Mouse (Mus musculus) heart, postnatal 0 days (tissue): ENCODE results near the gene Megf11. TPM values are rescaled to one million over a fixed set of nuclear protein-coding genes. Genes with fewer than 3 reads are reported as not detected.

Experiments
- ATAC-seq: fragments of 200-750 bp; cut with Nextera tagmentation; 2 replicates; pipeline ENCODE4 v1.8.0; 2017; ENCODE audit warnings: low read depth, moderate number of reproducible peaks, moderate library complexity; ENCODE audit not compliant: insufficient read depth
- DNase-seq: peaks from one replicate; pipeline ENCODE4 v3.0.0-alpha.2; 2016; ENCODE audit warnings: low spot score
- H3K27ac ChIP-seq: fragments of 300-500 bp; sonication (generic); 2 replicates; pipeline ENCODE4 v1.5.1; 2014; ENCODE audit warnings: low read depth, mild to moderate bottlenecking
- H3K27me3 ChIP-seq: fragments of 300-500 bp; sonication (generic); 2 replicates; pipeline ENCODE4 v1.6.1; 2014; ENCODE audit warnings: low read length, mixed read lengths; ENCODE audit not compliant: control insufficient read depth, insufficient read depth
- H3K36me3 ChIP-seq: fragments of 300-500 bp; sonication (generic); replicated peaks from 2 replicates; pipeline ENCODE4 v1.6.1; 2014; ENCODE audit warnings: low read length, mixed read lengths; ENCODE audit not compliant: control insufficient read depth, insufficient read depth
- H3K4me1 ChIP-seq: fragments of 300-500 bp; sonication (generic); 2 replicates; pipeline ENCODE4 v1.6.1; 2014; ENCODE audit warnings: antibody characterized with exemption; ENCODE audit not compliant: control insufficient read depth, insufficient read depth
- H3K4me2 ChIP-seq: fragments of 300-500 bp; sonication (generic); 2 replicates; pipeline ENCODE4 v1.6.1; 2014; ENCODE audit warnings: low read depth, mild to moderate bottlenecking, low read length, moderate library complexity
- H3K4me3 ChIP-seq: fragments of 300-500 bp; sonication (generic); 2 replicates; pipeline ENCODE4 v1.5.1; 2014; ENCODE audit warnings: low read depth, low read length
- H3K9ac ChIP-seq: fragments of 300-500 bp; sonication (generic); replicated peaks from 2 replicates; pipeline ENCODE4 v1.6.1; 2014; ENCODE audit warnings: low read depth, low read length, mixed read lengths
- H3K9me3 ChIP-seq: fragments of 300-500 bp; sonication (generic); replicated peaks from 2 replicates; pipeline ENCODE4 v1.6.1; 2016; ENCODE audit warnings: low read length; ENCODE audit not compliant: control insufficient read depth
- CTCF ChIP-seq: IDR thresholded peaks from 2 replicates; pipeline ENCODE4 v1.5.1; 2016; ENCODE audit warnings: antibody characterized with exemption, control low read depth, low read depth
- EP300 ChIP-seq: IDR thresholded peaks from 2 replicates; pipeline ENCODE4 v1.6.1; 2016; ENCODE audit warnings: antibody characterized with exemption, low read depth
- WGBS: fragments of 180-500 bp; shearing (Covaris S2); extraction: QIAGEN DNeasy Blood & Tissue Kit; methylation state at CpG from one replicate; pipeline ENCODE4 v1.1.7; 2014; 5-methylcytosine and 5-hydroxymethylcytosine counted together
- polyA plus RNA-seq: library from polyadenylated mRNA; unstranded; fragments of >200 nt; fragmentation: Nextera tagmentation; extraction: Ambion mirVana; gene quantifications from 2 replicates; pipeline ENCODE4 v1.2.1, GENCODE M21; 2015
- total RNA-seq: library from RNA; depleted of rRNA; stranded (reverse); fragments of >200 nt; gene quantifications from 2 replicates; pipeline ENCODE4 v1.2.3, GENCODE M21; 2014; ENCODE audit warnings: low replicate concordance; rRNA removed

The Megf11 gene
- total RNA-seq (0.15 and 0.23 TPM in 2 replicates), polyA plus RNA-seq (0.18 and 0.19 TPM in 2 replicates)

DNA sequence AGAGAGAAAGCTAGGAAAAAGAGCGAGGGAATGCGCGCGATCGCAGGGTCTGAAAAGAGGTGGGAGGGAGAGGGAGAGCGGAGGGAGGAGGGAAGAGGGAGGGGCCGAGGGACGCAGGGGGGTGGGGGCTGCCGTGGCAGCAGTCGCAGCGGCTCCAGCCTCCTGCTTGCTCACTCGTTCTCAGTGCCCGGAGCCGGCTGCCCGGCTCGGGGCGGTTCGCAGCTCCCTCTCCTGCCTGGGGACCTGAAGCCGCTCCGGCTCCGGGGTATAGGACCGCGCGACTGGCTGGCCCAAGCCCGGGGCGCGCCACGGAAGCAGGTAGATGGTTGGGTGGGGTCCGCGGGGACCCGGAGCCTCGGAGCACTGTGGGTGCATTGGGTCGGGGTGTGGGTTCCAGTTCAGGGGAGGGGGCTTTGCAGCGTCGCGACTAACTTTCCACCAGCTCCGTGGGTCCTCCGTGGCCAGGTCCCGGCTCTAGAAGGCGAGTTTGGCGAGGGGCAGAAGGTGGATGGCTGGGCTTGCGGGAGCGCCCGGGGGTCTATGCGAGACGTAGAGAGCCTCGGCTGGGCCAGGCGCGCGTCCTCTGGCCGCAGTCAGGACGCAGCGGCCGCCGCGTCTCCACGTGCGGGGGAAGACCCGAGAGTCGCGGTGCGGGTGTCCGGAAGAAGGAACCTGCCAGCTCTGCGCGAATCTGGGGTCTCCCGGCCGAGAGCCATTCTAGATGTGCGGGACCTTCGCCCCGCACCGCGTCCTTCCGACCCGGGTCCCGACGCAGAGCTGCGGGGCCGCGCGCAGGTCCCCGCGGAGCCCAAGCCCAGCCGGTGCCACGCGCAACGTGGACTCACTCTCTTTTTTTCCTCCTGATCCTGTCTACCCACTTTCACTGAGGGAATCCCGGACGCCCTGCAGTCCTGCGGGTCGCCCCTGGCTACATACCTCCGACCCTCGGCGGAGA is at the start of gene Megf11:
TSS of gene Megf11 (plus strand) at position 116 of the 955 bp plus-strand sequence.
- Histone ChIP-seq H3K4me1 (peaks cover 7% of the 10 kb centered on the region; the same call in 1 of the 2 replicates), H3K27ac (no peak within 1 kb of the TSS), H3K9ac (peak within 1 kb of the TSS; percentile 6; the same call in 1 of the 2 replicates), H3K36me3 (no peaks in the 10 kb centered on the region), H3K4me2 (peak within 1 kb of the TSS; percentile 97), H3K27me3 (peaks cover 58% of the 10 kb centered on the region), H3K4me3 (peak within 1 kb of the TSS; percentile 60), H3K9me3 (no peaks in the 10 kb centered on the region)
- TF ChIP-seq EP300 (no peak), CTCF (no peak)
- DNase-seq (no peak), ATAC-seq (0 out of 2 replicates have a peak, but pooled peaks have one; percentile 41)
- under 1% methylated on average over 88 of the region's 93 CpGs for WGBS

DNA sequence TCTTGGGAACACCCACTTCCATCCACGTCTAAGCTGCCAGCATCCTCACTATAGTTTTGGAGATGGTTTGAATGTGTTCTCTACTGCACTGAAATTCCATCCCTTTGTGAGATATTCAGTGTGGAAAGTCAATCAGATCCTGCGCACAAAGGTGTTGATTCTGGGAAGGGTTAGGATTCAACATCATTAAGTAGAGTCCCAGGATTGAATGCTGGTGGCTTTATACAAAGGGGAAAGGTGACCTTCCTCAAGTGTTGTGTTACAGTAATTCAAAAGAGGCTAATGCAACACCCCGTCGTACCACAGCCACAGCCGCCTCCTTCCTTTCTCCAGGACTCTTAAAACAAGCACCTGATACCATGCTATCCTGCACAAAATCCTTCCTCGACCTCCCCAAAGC is 49.6 kb upstream of the Megf11 start:
- Histone ChIP-seq H3K4me1 (peaks cover 10% of the 10 kb centered on the region; the same call in 1 of the 2 replicates), H3K27me3 (no peaks in the 10 kb centered on the region), H3K36me3 (peaks cover 22% of the 10 kb centered on the region), H3K9me3 (no peaks in the 10 kb centered on the region), H3K27ac (no peak overlapping the region), H3K9ac (no peak overlapping the region), H3K4me2 (no peak overlapping the region), H3K4me3 (no peak overlapping the region)
- DNase-seq = no peak
- WGBS = 86% methylated on average over 6 of the region's 6 CpGs
- ATAC-seq = no peak
- TF ChIP-seq CTCF (no peak), EP300 (no peak)

DNA sequence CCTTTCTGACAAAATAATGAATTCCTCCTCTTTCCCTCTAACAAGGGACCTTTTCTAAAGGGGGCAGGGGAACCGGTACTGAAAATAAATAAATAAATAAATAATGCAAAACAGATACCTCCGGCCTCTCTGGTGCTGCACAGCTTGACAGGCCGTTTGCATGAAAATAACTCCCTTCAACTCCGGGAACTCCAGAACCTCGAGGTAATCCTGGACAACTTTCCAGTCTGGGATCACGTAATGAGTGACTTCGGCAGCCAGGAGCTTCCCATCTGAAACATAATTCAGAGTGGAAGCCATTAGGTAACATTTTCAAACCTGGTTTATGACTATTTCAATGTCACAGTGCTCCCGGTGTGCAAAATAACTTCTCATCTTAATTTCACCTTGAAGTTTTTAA is 46.1 kb upstream of the Megf11 start:
- ATAC-seq (no peak), DNase-seq (no peak)
- WGBS = 40% methylated on average over 8 of the region's 8 CpGs
- peak overlapping the region; percentile 99 for H3K27ac ChIP-seq
- peak overlapping the region; percentile 86 for H3K4me2 ChIP-seq
- H3K9me3 ChIP-seq = no peaks in the 10 kb centered on the region
- H3K36me3 ChIP-seq = peaks cover 22% of the 10 kb centered on the region
- TF ChIP-seq CTCF = no peak
- TF ChIP-seq EP300 = no peak
- peak overlapping the region; percentile 65 for H3K4me3 ChIP-seq
- no peaks in the 10 kb centered on the region for H3K27me3 ChIP-seq
- peaks cover 10% of the 10 kb centered on the region; the same call in 1 of the 2 replicates for H3K4me1 ChIP-seq
- H3K9ac ChIP-seq = no peak overlapping the region

DNA sequence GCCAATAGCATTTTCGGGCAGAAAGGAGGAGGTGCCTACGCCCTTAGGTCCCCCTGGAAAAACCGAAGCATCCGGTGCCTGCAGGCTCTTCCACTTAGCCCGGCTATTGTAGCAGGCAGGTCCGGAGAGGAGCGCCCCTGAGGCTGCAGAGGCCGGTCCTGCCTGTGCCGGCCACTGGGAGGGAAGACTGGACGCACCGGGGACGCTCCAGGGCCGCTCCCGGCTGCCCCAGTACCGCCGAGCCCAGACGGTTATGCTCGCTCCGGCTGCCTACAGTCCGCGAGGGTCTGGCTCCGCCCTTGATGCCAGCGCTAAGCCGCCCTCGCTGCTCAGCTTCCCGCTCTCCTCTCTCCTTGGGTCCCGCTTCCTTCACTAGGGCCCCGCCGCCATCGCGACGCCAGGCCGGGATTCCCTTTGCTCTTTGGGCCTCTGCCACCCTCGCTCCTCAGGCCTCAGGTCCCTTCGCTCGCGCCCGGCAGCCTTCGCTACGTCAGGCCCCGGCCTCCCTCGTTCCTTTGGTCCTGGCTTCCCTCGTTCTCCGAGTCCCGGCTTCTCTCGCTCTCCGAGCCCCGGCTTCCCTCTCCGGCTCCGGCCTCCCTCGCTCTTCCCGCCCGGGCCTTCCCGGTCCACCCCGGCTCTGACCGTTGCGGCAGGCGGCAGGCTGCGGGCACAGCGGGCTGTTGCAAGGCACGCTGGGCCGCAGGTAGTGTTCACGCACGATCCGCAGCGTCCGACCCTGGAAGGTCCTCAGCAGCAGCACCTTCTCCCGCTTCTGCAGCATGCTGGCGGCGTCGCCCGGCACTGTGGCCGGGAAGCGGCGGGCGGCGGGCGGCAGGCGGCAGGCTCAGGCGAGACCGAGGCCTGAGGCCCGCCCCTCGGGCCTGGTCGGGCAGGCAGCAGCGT is 44.8 kb upstream of the Megf11 start:
- Histone ChIP-seq H3K4me2 (peak overlapping the region; percentile 86), H3K9me3 (no peaks in the 10 kb centered on the region), H3K27me3 (no peaks in the 10 kb centered on the region), H3K9ac (peak overlapping the region; percentile 85), H3K36me3 (peaks cover 21% of the 10 kb centered on the region), H3K27ac (peak overlapping the region; percentile 99), H3K4me1 (peaks cover 10% of the 10 kb centered on the region; the same call in 1 of the 2 replicates), H3K4me3 (peak overlapping the region; percentile 65)
- TF ChIP-seq EP300 = no peak
- no peak; the same call in 1 of the 2 replicates for TF ChIP-seq CTCF
- DNase-seq (peak; percentile 83), ATAC-seq (peak; percentile 92)
- WGBS = under 1% methylated on average over 85 of the region's 85 CpGs

DNA sequence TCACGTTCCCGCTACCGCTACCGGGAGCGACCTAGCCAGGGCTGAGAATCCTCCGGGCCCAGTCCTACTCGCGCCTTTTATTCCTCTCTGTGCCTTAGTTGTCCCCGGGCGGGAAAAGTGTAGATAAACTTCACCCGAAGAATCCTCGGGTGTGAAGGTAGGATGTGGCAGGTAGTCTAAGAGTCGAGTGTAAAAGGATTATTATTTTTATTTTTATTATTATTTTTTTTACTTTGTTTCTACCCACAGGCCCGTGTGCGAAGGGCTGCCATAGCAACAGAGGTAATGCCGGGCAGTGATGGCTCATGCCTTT is 44.2 kb upstream of the Megf11 start, which contains the start of gene Dis3l:
TSS of gene Dis3l (minus strand) at position 35 of the 313 bp plus-strand sequence.
- peak within 1 kb of the TSS; percentile 99 for H3K27ac ChIP-seq
- H3K36me3 ChIP-seq = peaks cover 15% of the 10 kb centered on the region
- no peak for TF ChIP-seq EP300
- no peak for TF ChIP-seq CTCF
- no peaks in the 10 kb centered on the region for H3K27me3 ChIP-seq
- peak within 1 kb of the TSS; percentile 86 for H3K4me2 ChIP-seq
- H3K9me3 ChIP-seq = no peaks in the 10 kb centered on the region
- peak within 1 kb of the TSS; percentile 85 for H3K9ac ChIP-seq
- DNase-seq = peak; percentile 54
- H3K4me3 ChIP-seq = peak within 1 kb of the TSS; percentile 65
- 11% methylated on average over 16 of the region's 16 CpGs for WGBS
- ATAC-seq = no peak
- H3K4me1 ChIP-seq = peaks cover 10% of the 10 kb centered on the region; the same call in 1 of the 2 replicates
